Mouse (Mus musculus): Measurements from ENCODE around the gene 4933415A04Rik. TPM values are rescaled to one million over a fixed set of nuclear protein-coding genes. Genes with fewer than 3 reads are reported as not detected.

4933415A04Rik gene
- total and polyA plus RNA-seq, 3 experiments, result not detected

GRCm38 (mm10) chr11:43556538-43556937 lies 30.3 kb upstream of the 4933415A04Rik start:
- DNase-seq (ENCODE audit: low spot score) (no peak), ATAC-seq (ENCODE audit: extremely low read depth, insufficient number of reproducible peaks, low FRiP score, poor library complexity, severe bottlenecking) (no peak)
- Histone ChIP-seq H3K9me3 (replicated peaks) (no peaks in the 10 kb centered on the region), H3K4me1 (ENCODE audit: insufficient read depth, low read depth, low read length) (no peaks in the 10 kb centered on the region), H3K4me3 (ENCODE audit: low read depth, low read length) (no peak overlapping the region), H3K36me3 (replicated peaks) (no peaks in the 10 kb centered on the region), H3K27me3 (ENCODE audit: insufficient read depth, low read length) (no peaks in the 10 kb centered on the region)
- TF ChIP-seq CTCF (IDR thresholded peaks at IDR 0.05; ENCODE audit: low read depth, low read length) (no peak), GATA2 (IDR thresholded peaks at IDR 0.05; ENCODE audit: borderline replicate concordance, low read depth, low read length) (no peak), POLR2AphosphoS5 (IDR thresholded peaks at IDR 0.05; ENCODE audit: insufficient replicate concordance, low read depth, low read length) (no peak), TAL1 (conservative IDR thresholded peaks at IDR 0.05; ENCODE audit: low read depth, low read length) (no peak), GATA1 (IDR thresholded peaks at IDR 0.05; ENCODE audit: borderline replicate concordance, low read length) (no peak)

GRCm38 (mm10) chr11:43559515-43560292 lies 27.1 kb upstream of the 4933415A04Rik start:
- Histone ChIP-seq H3K4me1 (ENCODE audit: insufficient read depth, low read depth, low read length) (no peaks in the 10 kb centered on the region), H3K36me3 (replicated peaks) (no peaks in the 10 kb centered on the region), H3K27me3 (ENCODE audit: insufficient read depth, low read length) (peaks cover 6% of the 10 kb centered on the region; the same call in 1 of the 2 replicates), H3K4me3 (ENCODE audit: low read depth, low read length) (no peak overlapping the region), H3K9me3 (replicated peaks) (no peaks in the 10 kb centered on the region)
- DNase-seq (ENCODE audit: low spot score) (no peak), ATAC-seq (ENCODE audit: extremely low read depth, insufficient number of reproducible peaks, low FRiP score, poor library complexity, severe bottlenecking) (no peak)
- TF ChIP-seq POLR2AphosphoS5 (IDR thresholded peaks at IDR 0.05; ENCODE audit: insufficient replicate concordance, low read depth, low read length) (no peak), CTCF (IDR thresholded peaks at IDR 0.05; ENCODE audit: low read depth, low read length) (no peak), GATA2 (IDR thresholded peaks at IDR 0.05; ENCODE audit: borderline replicate concordance, low read depth, low read length) (no peak), TAL1 (conservative IDR thresholded peaks at IDR 0.05; ENCODE audit: low read depth, low read length) (no peak), GATA1 (IDR thresholded peaks at IDR 0.05; ENCODE audit: borderline replicate concordance, low read length) (no peak)

- TF ChIP-seq TAL1 (conservative IDR thresholded peaks at IDR 0.05; ENCODE audit: low read depth, low read length), result no peak
- TF ChIP-seq POLR2AphosphoS5 (IDR thresholded peaks at IDR 0.05; ENCODE audit: insufficient replicate concordance, low read depth, low read length), result no peak
- no peaks in the 10 kb centered on the region for H3K9me3 ChIP-seq (replicated peaks)
- DNase-seq (ENCODE audit: low spot score) (no peak), ATAC-seq (ENCODE audit: extremely low read depth, insufficient number of reproducible peaks, low FRiP score, poor library complexity, severe bottlenecking) (no peak)
- peaks cover 13% of the 10 kb centered on the region; the same call in 1 of the 2 replicates for H3K27me3 ChIP-seq (ENCODE audit: insufficient read depth, low read length)
- no peaks in the 10 kb centered on the region for H3K36me3 ChIP-seq (replicated peaks)
- H3K4me1 ChIP-seq (ENCODE audit: insufficient read depth, low read depth, low read length), result no peaks in the 10 kb centered on the region
- H3K4me3 ChIP-seq (ENCODE audit: low read depth, low read length), result no peak overlapping the region
Measured at GRCm38 (mm10) chr11:43563654-43564244, 23.1 kb upstream of the 4933415A04Rik start.

- Histone ChIP-seq H3K36me3 (replicated peaks) (no peaks in the 10 kb centered on the region), H3K9me3 (replicated peaks) (no peaks in the 10 kb centered on the region), H3K4me3 (ENCODE audit: low read depth, low read length) (no peak overlapping the region), H3K27me3 (ENCODE audit: insufficient read depth, low read length) (peaks cover 13% of the 10 kb centered on the region; the same call in 1 of the 2 replicates), H3K4me1 (ENCODE audit: insufficient read depth, low read depth, low read length) (no peaks in the 10 kb centered on the region)
- DNase-seq (ENCODE audit: low spot score) (no peak), ATAC-seq (ENCODE audit: extremely low read depth, insufficient number of reproducible peaks, low FRiP score, poor library complexity, severe bottlenecking) (no peak)
- TF ChIP-seq GATA2 (IDR thresholded peaks at IDR 0.05; ENCODE audit: borderline replicate concordance, low read depth, low read length) (no peak), TAL1 (conservative IDR thresholded peaks at IDR 0.05; ENCODE audit: low read depth, low read length) (no peak), POLR2AphosphoS5 (IDR thresholded peaks at IDR 0.05; ENCODE audit: insufficient replicate concordance, low read depth, low read length) (no peak), GATA1 (IDR thresholded peaks at IDR 0.05; ENCODE audit: borderline replicate concordance, low read length) (no peak), CTCF (IDR thresholded peaks at IDR 0.05; ENCODE audit: low read depth, low read length) (no peak)
Measured at GRCm38 (mm10) chr11:43565414-43565813, 21.4 kb upstream of the 4933415A04Rik start.

- peaks cover 13% of the 10 kb centered on the region; the same call in 1 of the 2 replicates for H3K27me3 ChIP-seq (ENCODE audit: insufficient read depth, low read length)
- TF ChIP-seq GATA2 (IDR thresholded peaks at IDR 0.05; ENCODE audit: borderline replicate concordance, low read depth, low read length) (no peak), POLR2AphosphoS5 (IDR thresholded peaks at IDR 0.05; ENCODE audit: insufficient replicate concordance, low read depth, low read length) (no peak), GATA1 (IDR thresholded peaks at IDR 0.05; ENCODE audit: borderline replicate concordance, low read length) (no peak), TAL1 (conservative IDR thresholded peaks at IDR 0.05; ENCODE audit: low read depth, low read length) (no peak), CTCF (IDR thresholded peaks at IDR 0.05; ENCODE audit: low read depth, low read length) (no peak)
- H3K36me3 ChIP-seq (replicated peaks), result no peaks in the 10 kb centered on the region
- DNase-seq (ENCODE audit: low spot score), result no peak
- no peak overlapping the region for H3K4me3 ChIP-seq (ENCODE audit: low read depth, low read length)
- H3K4me1 ChIP-seq (ENCODE audit: insufficient read depth, low read depth, low read length), result no peaks in the 10 kb centered on the region
- no peaks in the 10 kb centered on the region for H3K9me3 ChIP-seq (replicated peaks)
- ATAC-seq (ENCODE audit: extremely low read depth, insufficient number of reproducible peaks, low FRiP score, poor library complexity, severe bottlenecking), result no peak
Measured at GRCm38 (mm10) chr11:43565852-43566251, 21.0 kb upstream of the 4933415A04Rik start.

- ATAC-seq (ENCODE audit: extremely low read depth, insufficient number of reproducible peaks, low FRiP score, poor library complexity, severe bottlenecking) (no peak), DNase-seq (ENCODE audit: low spot score) (no peak)
- no peaks in the 10 kb centered on the region for H3K36me3 ChIP-seq (replicated peaks)
- no peak overlapping the region for H3K4me3 ChIP-seq (ENCODE audit: low read depth, low read length)
- no peaks in the 10 kb centered on the region for H3K9me3 ChIP-seq (replicated peaks)
- TF ChIP-seq CTCF (IDR thresholded peaks at IDR 0.05; ENCODE audit: low read depth, low read length) (no peak), GATA1 (IDR thresholded peaks at IDR 0.05; ENCODE audit: borderline replicate concordance, low read length) (no peak), POLR2AphosphoS5 (IDR thresholded peaks at IDR 0.05; ENCODE audit: insufficient replicate concordance, low read depth, low read length) (no peak), GATA2 (IDR thresholded peaks at IDR 0.05; ENCODE audit: borderline replicate concordance, low read depth, low read length) (no peak), TAL1 (conservative IDR thresholded peaks at IDR 0.05; ENCODE audit: low read depth, low read length) (no peak)
- no peaks in the 10 kb centered on the region for H3K4me1 ChIP-seq (ENCODE audit: insufficient read depth, low read depth, low read length)
- peaks cover 13% of the 10 kb centered on the region; the same call in 1 of the 2 replicates for H3K27me3 ChIP-seq (ENCODE audit: insufficient read depth, low read length)
Measured at GRCm38 (mm10) chr11:43566696-43567095, 20.1 kb upstream of the 4933415A04Rik start.
